Comparison of ENCODE assay signal across 31 mouse cellular contexts in the genomic region with DNA sequence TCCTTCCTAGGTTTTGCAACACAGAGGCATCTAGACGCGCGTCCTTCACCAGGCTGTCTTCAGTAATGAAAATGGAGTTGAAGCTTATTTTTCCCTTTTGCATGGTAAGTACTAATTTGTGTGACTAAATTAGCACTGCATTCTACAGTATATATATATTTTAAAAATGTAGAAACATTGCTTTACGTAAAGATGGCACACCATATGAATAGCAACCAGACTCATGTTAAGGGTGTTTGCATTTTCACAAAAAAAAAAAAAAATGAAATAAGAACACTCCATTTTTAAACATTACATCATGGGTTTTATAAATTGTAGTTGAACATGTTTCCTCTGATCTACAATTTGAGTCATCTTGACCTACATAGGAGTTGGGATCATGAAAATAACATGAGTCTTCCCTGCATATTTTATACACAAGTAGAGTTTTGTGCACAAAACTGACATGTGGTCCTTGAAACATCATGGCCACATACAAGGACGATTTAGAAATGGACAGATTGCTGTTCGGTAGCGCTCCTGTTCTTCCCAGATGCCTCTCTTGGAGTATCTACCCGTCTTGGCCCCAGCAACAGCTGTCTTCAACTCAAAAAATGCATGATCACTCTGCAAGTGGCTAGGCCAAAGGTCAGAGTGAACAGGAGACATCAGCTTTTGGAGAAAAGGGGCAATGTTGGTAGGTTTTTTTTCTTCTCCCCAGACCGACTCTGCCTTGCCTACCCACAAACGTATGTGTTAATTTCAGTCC. TPM values are rescaled to one million over a fixed set of nuclear protein-coding genes. Genes with fewer than 3 reads are reported as not detected.
A peak's percentile ranks its signal among the peaks of the same experiment; 100 is the strongest.
DNase-seq lines count a peak whose midpoint lies in the region; ATAC-seq and TF ChIP-seq lines count a peak whose summit lies in the region.
"Had no signal": no experiment of that assay in that cellular context is flagged by ENCODE, and none has a peak within 500 bp of the region (broad histone marks: within the 10 kb centered on the region; RNA-seq: fewer than 3 reads in every experiment).

No protein-coding gene starts in this region.

- H3K27ac ChIP-seq in forebrain, postnatal 0 days (ENCODE audit: low read depth, low read length), result 0 out of 2 replicates have a peak overlapping the region, but pooled peaks have one; percentile 9
- no peak overlapping the region for H3K27ac ChIP-seq in forebrain, embryonic 14.5 days (ENCODE audit: low read depth, low read length)
- H3K27ac ChIP-seq in left cerebral cortex, adult 2 months, result peak overlapping the region; percentile 83
- H3K27ac ChIP-seq: embryonic facial prominence, embryonic 15.5 days; forebrain, embryonic 12.5 days; heart, embryonic 13.5 days; hindbrain, embryonic 14.5 days; limb, embryonic 10.5 days; limb, embryonic 15.5 days; liver, embryonic 15.5 days; neural tube, embryonic 15.5 days; stomach, embryonic 15.5 days had no signal

- TF ChIP-seq CTCF in forebrain, postnatal 0 days (IDR thresholded peaks at IDR 0.05; ENCODE audit: low read depth), result no peak
- TF ChIP-seq CTCF in left cerebral cortex, adult 2 months (IDR thresholded peaks at IDR 0.05), result no peak

- 76% methylated on average over 10 of the region's 10 CpGs for WGBS in forebrain, postnatal 0 days
- WGBS in forebrain, embryonic 14.5 days, result 90% methylated on average over 10 of the region's 10 CpGs

- H3K27me3 ChIP-seq in forebrain, postnatal 0 days (ENCODE audit: insufficient read depth, low read length), result no peaks in the 10 kb centered on the region
- no peaks in the 10 kb centered on the region for H3K27me3 ChIP-seq in forebrain, embryonic 14.5 days (replicated peaks; ENCODE audit: control insufficient read depth, insufficient read depth, low read length)
- H3K27me3 ChIP-seq: embryonic facial prominence, embryonic 15.5 days; forebrain, embryonic 12.5 days; heart, embryonic 13.5 days; limb, embryonic 15.5 days; liver, embryonic 15.5 days; neural tube, embryonic 15.5 days; Patski; stomach, embryonic 15.5 days had no signal

- no peaks in the 10 kb centered on the region for H3K36me3 ChIP-seq in forebrain, postnatal 0 days (ENCODE audit: insufficient read depth)
- no peaks in the 10 kb centered on the region for H3K36me3 ChIP-seq in forebrain, embryonic 14.5 days (ENCODE audit: control insufficient read depth, insufficient read depth, low read length)
- H3K36me3 ChIP-seq: embryonic facial prominence, embryonic 15.5 days; forebrain, embryonic 12.5 days; heart, embryonic 13.5 days; limb, embryonic 10.5 days; limb, embryonic 15.5 days; liver, embryonic 15.5 days; neural tube, embryonic 15.5 days; stomach, embryonic 15.5 days had no signal

- ATAC-seq in forebrain, postnatal 0 days, result peak; percentile 83
- no peak for ATAC-seq in forebrain, embryonic 14.5 days
- ATAC-seq: Patski had no signal

- H3K4me3 ChIP-seq in forebrain, postnatal 0 days (ENCODE audit: low read depth, low read length), result no peak overlapping the region
- H3K4me3 ChIP-seq in forebrain, embryonic 14.5 days (ENCODE audit: low read depth, low read length), result no peak overlapping the region
- no peak overlapping the region for H3K4me3 ChIP-seq in left cerebral cortex, adult 2 months
- H3K4me3 ChIP-seq: embryonic facial prominence, embryonic 15.5 days; forebrain, embryonic 12.5 days; heart, embryonic 13.5 days; limb, embryonic 10.5 days; limb, embryonic 15.5 days; liver, embryonic 15.5 days; neural tube, embryonic 15.5 days; stomach, embryonic 15.5 days had no signal

- intact Hi-C loops in left cerebral cortex, adult 2 months (cut with DNase I), result no loop called here
- intact Hi-C loops in left cerebral cortex, postnatal 10 days (cut with DNase I), result no loop called here

- H3K4me2 ChIP-seq in forebrain, postnatal 0 days (ENCODE audit: low read depth), result no peak overlapping the region
- no peak overlapping the region for H3K4me2 ChIP-seq in forebrain, embryonic 14.5 days (ENCODE audit: low read length)
- H3K4me2 ChIP-seq: embryonic facial prominence, embryonic 15.5 days; forebrain, embryonic 12.5 days; heart, embryonic 13.5 days; hindbrain, embryonic 14.5 days; limb, embryonic 15.5 days; liver, embryonic 15.5 days; lung, embryonic 14.5 days; neural tube, embryonic 15.5 days; stomach, embryonic 15.5 days had no signal

- peak; percentile 69 for DNase-seq in forebrain, postnatal 0 days
- no peak for DNase-seq in forebrain, embryonic 14.5 days (ENCODE audit: low spot score)
- no peak for DNase-seq in left cerebral cortex, adult 2 months (ENCODE audit: extremely low spot score in 1 of 2, low spot score in 2 of 2)
- DNase-seq in left cerebral cortex, postnatal 10 days (ENCODE audit: extremely low spot score in 1 of 2, low spot score in 2 of 2), result no peak
- DNase-seq in right cerebral cortex, postnatal 4 days, result peak; percentile 16
- no peak for DNase-seq in right cerebral cortex, postnatal 36 days (ENCODE audit: low spot score in 2 of 2)
- DNase-seq in urinary bladder, postnatal 4 days (ENCODE audit: low spot score in 2 of 2), result no peak
- DNase-seq: adrenal gland, postnatal 10 days; cerebellum, adult 11-12 months; cerebellum, adult 9-11 months; gastrocnemius, postnatal 10 days; heart, postnatal 10 days; kidney, adult 11 months; lung, postnatal 14 days; midbrain, embryonic 14.5 days; right cerebral cortex, adult 18-20 months; thymus, adult 2 months; thymus, postnatal 4 days had no signal

- H3K9me3 ChIP-seq in forebrain, postnatal 0 days (ENCODE audit: low read length), result no peaks in the 10 kb centered on the region
- no peaks in the 10 kb centered on the region for H3K9me3 ChIP-seq in forebrain, embryonic 14.5 days (replicated peaks; ENCODE audit: control insufficient read depth, low read length)
- H3K9me3 ChIP-seq: embryonic facial prominence, embryonic 15.5 days; forebrain, embryonic 12.5 days; heart, embryonic 13.5 days; limb, embryonic 10.5 days; limb, embryonic 15.5 days; liver, embryonic 15.5 days; neural tube, embryonic 15.5 days; stomach, embryonic 15.5 days had no signal

- H3K4me1 ChIP-seq in forebrain, postnatal 0 days (ENCODE audit: insufficient read depth), result peaks cover 3% of the 10 kb centered on the region; the same call in 1 of the 2 replicates
- no peaks in the 10 kb centered on the region for H3K4me1 ChIP-seq in forebrain, embryonic 14.5 days (ENCODE audit: control insufficient read depth, insufficient read depth, low read length)
- H3K4me1 ChIP-seq: forebrain, embryonic 12.5 days; limb, embryonic 10.5 days; liver, embryonic 15.5 days; neural tube, embryonic 15.5 days; stomach, embryonic 15.5 days had no signal

- no peak overlapping the region for H3K9ac ChIP-seq in forebrain, postnatal 0 days
- H3K9ac ChIP-seq in forebrain, embryonic 14.5 days (ENCODE audit: low read length), result no peak overlapping the region
- H3K9ac ChIP-seq: embryonic facial prominence, embryonic 15.5 days; forebrain, embryonic 12.5 days; heart, embryonic 13.5 days; hindbrain, embryonic 14.5 days; limb, embryonic 15.5 days; liver, embryonic 15.5 days; lung, embryonic 14.5 days; neural tube, embryonic 15.5 days; stomach, embryonic 15.5 days had no signal

RNA-seq across cellular contexts. Expression of gene Rhobtb1, which starts 4.4 kb away (rescaled TPM):
- total RNA-seq in forebrain, postnatal 0 days (2014; rRNA removed), result 11.2 and 16.9 TPM in 2 replicates
- polyA plus RNA-seq in forebrain, postnatal 0 days (2015; fragmentation: Nextera tagmentation; extraction: Ambion mirVana), result 9.2 and 12.1 TPM in 2 replicates
- polyA plus RNA-seq in forebrain, embryonic 14.5 days (2014; fragmentation: Nextera tagmentation; extraction: Ambion mirVana), result 11.7 and 12.8 TPM in 2 replicates
- total RNA-seq in left cerebral cortex, adult 2 months (2021), result 1 to 10 TPM; 8.6 to 9.5 TPM
- total RNA-seq in left cerebral cortex, postnatal 10 days (2021), result 10 to 100 TPM; 10.0 to 14.4 TPM
- total RNA-seq: MEL had no signal

RNA-seq across cellular contexts. Expression of gene A930033H14Rik, which starts 57.3 kb away (rescaled TPM):
- total RNA-seq in forebrain, postnatal 0 days (2014; rRNA removed), result 1.2 and 1.4 TPM in 2 replicates
- 0.78 and 1.9 TPM in 2 replicates for polyA plus RNA-seq in forebrain, postnatal 0 days (2015; fragmentation: Nextera tagmentation; extraction: Ambion mirVana)
- 0.71 and 1.0 TPM in 2 replicates for polyA plus RNA-seq in forebrain, embryonic 14.5 days (2014; fragmentation: Nextera tagmentation; extraction: Ambion mirVana)
- total RNA-seq in left cerebral cortex, adult 2 months (2021), result 1 to 10 TPM; 3.2 to 4.2 TPM
- total RNA-seq in left cerebral cortex, postnatal 10 days (2021), result 1 to 10 TPM; 4.4 to 5.4 TPM
- total RNA-seq: MEL; monocyte, adult 5-6 weeks had no signal

Comparison
In these comparisons a context has a peak if more than half of its experiments do, and no peak if none do; other contexts are left out.
1. DNase-seq: peak in forebrain, postnatal 0 days (single experiment) and right cerebral cortex, postnatal 4 days (single experiment); none in forebrain, embryonic 14.5 days (single experiment), left cerebral cortex, adult 2 months (0 of 2), left cerebral cortex, postnatal 10 days (0 of 2), right cerebral cortex, postnatal 36 days (0 of 2) and urinary bladder, postnatal 4 days (0 of 2).